ENCODE assay signal across 10 mouse cellular contexts in genomic region chr14:27044967-27045361, GRCm38 (mm10). TPM values are rescaled to one million over a fixed set of nuclear protein-coding genes. Genes with fewer than 3 reads are reported as not detected.
DNase-seq lines count a peak whose midpoint lies in the region; ATAC-seq lines count a peak whose summit lies in the region.
"Had no signal": no experiment of that assay in that cellular context is flagged by ENCODE, and none has a peak within 500 bp of the region (broad histone marks: within the 10 kb centered on the region; RNA-seq: fewer than 3 reads in every experiment).

No protein-coding gene starts in this region.

- no peak overlapping the region for H3K9ac ChIP-seq in forebrain, embryonic 12.5 days
- H3K9ac ChIP-seq in forebrain, embryonic 13.5 days = no peak overlapping the region
- H3K9ac ChIP-seq in liver, embryonic 12.5 days = no peak overlapping the region
- no peak overlapping the region for H3K9ac ChIP-seq in neural tube, embryonic 14.5 days (replicated peaks; ENCODE audit: low read depth, low read length)

- ATAC-seq in forebrain, embryonic 12.5 days (ENCODE audit: low FRiP score) = no peak
- ATAC-seq in forebrain, embryonic 13.5 days = no peak
- ATAC-seq in common myeloid progenitor, adult 5-6 weeks (replicated peaks; ENCODE audit: low read depth, poor library complexity, severe bottlenecking) = peak; percentile 92
- peak; percentile 47; the same call in 1 of the 2 replicates for ATAC-seq in liver, embryonic 12.5 days
- ATAC-seq in neural tube, embryonic 14.5 days (ENCODE audit: low read depth) = peak; percentile 26; the same call in 1 of the 2 replicates

- H3K4me1 ChIP-seq in forebrain, embryonic 12.5 days = peaks cover 44% of the 10 kb centered on the region
- peaks cover 36% of the 10 kb centered on the region for H3K4me1 ChIP-seq in forebrain, embryonic 13.5 days
- H3K4me1 ChIP-seq in liver, embryonic 12.5 days = peaks cover 15% of the 10 kb centered on the region; the same call in 1 of the 2 replicates
- H3K4me1 ChIP-seq in neural tube, embryonic 14.5 days (ENCODE audit: control insufficient read depth, insufficient read depth, low read length) = peaks cover 11% of the 10 kb centered on the region

- H3K27me3 ChIP-seq in forebrain, embryonic 12.5 days = peaks cover 21% of the 10 kb centered on the region
- peaks cover 27% of the 10 kb centered on the region for H3K27me3 ChIP-seq in forebrain, embryonic 13.5 days
- peaks cover 58% of the 10 kb centered on the region for H3K27me3 ChIP-seq in liver, embryonic 12.5 days (replicated peaks)
- H3K27me3 ChIP-seq in neural tube, embryonic 14.5 days (ENCODE audit: control insufficient read depth, insufficient read depth, low read length) = 0 out of 2 replicates have a peak, but pooled peaks cover 3% of the 10 kb centered on the region

- H3K9me3 ChIP-seq in forebrain, embryonic 12.5 days = no peaks in the 10 kb centered on the region
- H3K9me3 ChIP-seq in forebrain, embryonic 13.5 days (replicated peaks) = no peaks in the 10 kb centered on the region
- H3K9me3 ChIP-seq in liver, embryonic 12.5 days (replicated peaks) = no peaks in the 10 kb centered on the region
- no peaks in the 10 kb centered on the region for H3K9me3 ChIP-seq in neural tube, embryonic 14.5 days (ENCODE audit: control insufficient read depth, low read length)
- H3K9me3 ChIP-seq: G1E had no signal

- H3K4me3 ChIP-seq in forebrain, embryonic 12.5 days (replicated peaks) = no peak overlapping the region
- H3K4me3 ChIP-seq in forebrain, embryonic 13.5 days = no peak overlapping the region
- H3K4me3 ChIP-seq in liver, embryonic 12.5 days = no peak overlapping the region
- no peak overlapping the region for H3K4me3 ChIP-seq in neural tube, embryonic 14.5 days (ENCODE audit: low read depth, low read length)

- H3K36me3 ChIP-seq in forebrain, embryonic 12.5 days (replicated peaks) = no peaks in the 10 kb centered on the region
- no peaks in the 10 kb centered on the region for H3K36me3 ChIP-seq in forebrain, embryonic 13.5 days (ENCODE audit: poor library complexity, severe bottlenecking)
- H3K36me3 ChIP-seq in liver, embryonic 12.5 days = no peaks in the 10 kb centered on the region
- no peaks in the 10 kb centered on the region for H3K36me3 ChIP-seq in neural tube, embryonic 14.5 days (ENCODE audit: control insufficient read depth, insufficient read depth, low read length)
- H3K36me3 ChIP-seq: G1E had no signal

- DNase-seq in heart, postnatal 4 days = peak; percentile 35
- no peak for DNase-seq in cerebellum, adult 8-10 months
- DNase-seq in urinary bladder, adult 2 months (ENCODE audit: low spot score) = no peak

- peak overlapping the region; percentile 51; the same call in 1 of the 2 replicates for H3K27ac ChIP-seq in forebrain, embryonic 12.5 days
- no peak overlapping the region; the same call in 1 of the 2 replicates for H3K27ac ChIP-seq in forebrain, embryonic 13.5 days
- H3K27ac ChIP-seq in liver, embryonic 12.5 days = no peak overlapping the region
- no peak overlapping the region for H3K27ac ChIP-seq in neural tube, embryonic 14.5 days (ENCODE audit: low read depth, low read length)

- 7% methylated on average over 2 of the region's 2 CpGs for WGBS in forebrain, embryonic 12.5 days
- 17% methylated on average over 2 of the region's 2 CpGs for WGBS in forebrain, embryonic 13.5 days
- 4% methylated on average over 2 of the region's 2 CpGs for WGBS in liver, embryonic 12.5 days (ENCODE audit: insufficient replicate concordance)
- WGBS in neural tube, embryonic 14.5 days = 8% methylated on average over 2 of the region's 2 CpGs

- H3K4me2 ChIP-seq in forebrain, embryonic 12.5 days = peak overlapping the region; percentile 31; the same call in 1 of the 2 replicates
- no peak overlapping the region for H3K4me2 ChIP-seq in forebrain, embryonic 13.5 days
- H3K4me2 ChIP-seq in liver, embryonic 12.5 days = 0 out of 2 replicates have a peak overlapping the region, but pooled peaks have one; percentile 10
- H3K4me2 ChIP-seq in neural tube, embryonic 14.5 days (ENCODE audit: low read depth, low read length) = no peak overlapping the region

RNA-seq across cellular contexts. Expression of gene Il17rd, which starts 6.2 kb away (rescaled TPM):
- 5.1 and 5.4 TPM in 2 replicates for polyA plus RNA-seq in forebrain, embryonic 12.5 days (2016; fragmentation: Nextera tagmentation; extraction: Ambion mirVana)
- polyA plus RNA-seq in forebrain, embryonic 13.5 days (2015; fragmentation: Nextera tagmentation; extraction: Ambion mirVana) = 1.9 and 2.3 TPM in 2 replicates
- not detected in 2 replicates for total RNA-seq in common myeloid progenitor, adult 5-6 weeks (2017)
- total RNA-seq in heart, postnatal 4 days (2021) = 1 to 10 TPM; 4.9 to 5.4 TPM
- polyA plus RNA-seq in liver, embryonic 12.5 days (2016; fragmentation: Nextera tagmentation; extraction: Ambion mirVana) = 0.27 and 0.32 TPM in 2 replicates
- 2.1 and 2.4 TPM in 2 replicates for polyA plus RNA-seq in neural tube, embryonic 14.5 days (2014; fragmentation: Nextera tagmentation; extraction: Ambion mirVana)
- polyA plus RNA-seq in urinary bladder, adult 2 months (2012; rRNA removed) = 6.3 and 7.1 TPM in 2 replicates
- polyA plus RNA-seq: G1E had no signal

RNA-seq across cellular contexts. Expression of gene Hesx1, which starts 50.7 kb away (rescaled TPM):
- polyA plus RNA-seq in forebrain, embryonic 12.5 days (2016; fragmentation: Nextera tagmentation; extraction: Ambion mirVana) = not detected in 2 replicates
- polyA plus RNA-seq in forebrain, embryonic 13.5 days (2015; fragmentation: Nextera tagmentation; extraction: Ambion mirVana) = not detected in 2 replicates
- 1.2 TPM in 1 of 2 replicates, not detected in the other for total RNA-seq in common myeloid progenitor, adult 5-6 weeks (2017)
- total RNA-seq in heart, postnatal 4 days (2021) = under 1 TPM in 1 of 2 experiments, not detected in 1; 0.23 TPM
- 16.0 and 16.8 TPM in 2 replicates for polyA plus RNA-seq in liver, embryonic 12.5 days (2016; fragmentation: Nextera tagmentation; extraction: Ambion mirVana)
- not detected in 2 replicates for polyA plus RNA-seq in neural tube, embryonic 14.5 days (2014; fragmentation: Nextera tagmentation; extraction: Ambion mirVana)
- polyA plus RNA-seq in urinary bladder, adult 2 months (2012; rRNA removed) = 0.15 and 0.21 TPM in 2 replicates
- total RNA-seq: G1E had no signal
- polyA plus RNA-seq: G1E; large intestine, adult 2 months had no signal

Comparison
In these comparisons a context has a peak if more than half of its experiments do, and no peak if none do; other contexts are left out.
1. H3K4me2 ChIP-seq: peak in forebrain, embryonic 12.5 days (single experiment) and liver, embryonic 12.5 days (single experiment); none in forebrain, embryonic 13.5 days (single experiment) and neural tube, embryonic 14.5 days (single experiment).
2. ATAC-seq: peak in common myeloid progenitor, adult 5-6 weeks (single experiment), liver, embryonic 12.5 days (single experiment) and neural tube, embryonic 14.5 days (single experiment); none in forebrain, embryonic 12.5 days (single experiment) and forebrain, embryonic 13.5 days (single experiment).
3. RNA of gene Hesx1, which starts 50.7 kb away (polyA plus RNA-seq): 16.0 to 16.8 TPM in liver, embryonic 12.5 days; 0.15 to 0.21 TPM in urinary bladder, adult 2 months, not detected in neural tube, embryonic 14.5 days, not detected in forebrain, embryonic 12.5 days and not detected in forebrain, embryonic 13.5 days; every median in the first group is over 10 times any median in the second.